Mouse (Mus musculus) right cerebral cortex, adult 2 months (tissue): ENCODE measurements around the gene Gm3435.
"Not testable (repeated sequence)": the region's sequence is repeated elsewhere in the genome, so short reads cannot be mapped to it uniquely, and the experiment has no call there.

Experiments
- DNase-seq, 2 experiments: peaks; one replicate each; pipeline ENCODE4 v3.0.0; 2021 to 2022; ENCODE audit warnings: low spot score in 2 of 2

Gm3435 gene

GRCm38 (mm10) chr17:15040455-15040854 lies 30.5 kb downstream of the Gm3435 start:
- DNase-seq, result not testable (repeated sequence)

- peak in 1 of 2 experiments; percentile 41 for DNase-seq
These were observed 31.3 kb downstream of the Gm3435 start, which contains the start of the genes Ermard, Tcte3 and Gm3448 for GRCm38 (mm10) chr17:15041175-15041729. TSS of gene Ermard (plus strand) at chr17:15041208. TSS of gene Tcte3 (minus strand) at chr17:15041488. TSS of gene Gm3448 (minus strand) at chr17:15041537.

GRCm38 (mm10) chr17:15050338-15050737 lies 40.4 kb downstream of the Gm3435 start:
- DNase-seq, result not testable (repeated sequence)

GRCm38 (mm10) chr17:15052766-15053165 lies 42.8 kb downstream of the Gm3435 start:
- DNase-seq, result not testable (repeated sequence)

- not testable (repeated sequence) for DNase-seq
These were observed 43.3 kb downstream of the Gm3435 start for GRCm38 (mm10) chr17:15053183-15053828.

GRCm38 (mm10) chr17:15053829-15054200 lies 43.8 kb downstream of the Gm3435 start:
- not testable (repeated sequence) for DNase-seq

- peak; percentile 48 to 55 for DNase-seq
These were observed 45.9 kb downstream of the Gm3435 start for GRCm38 (mm10) chr17:15055925-15056324.

- no peak for DNase-seq
These were observed 48.2 kb downstream of the Gm3435 start for GRCm38 (mm10) chr17:15058161-15058591.

GRCm38 (mm10) chr17:15059646-15060045 lies 49.7 kb downstream of the Gm3435 start:
- no peak for DNase-seq

- DNase-seq, result no peak
These were observed 50.4 kb downstream of the Gm3435 start for GRCm38 (mm10) chr17:15060356-15060755.

GRCm38 (mm10) chr17:15065391-15066024 lies 55.5 kb downstream of the Gm3435 start:
- peak; percentile 74 to 78 for DNase-seq

GRCm38 (mm10) chr17:15066066-15066465 lies 56.1 kb downstream of the Gm3435 start:
- no peak for DNase-seq

GRCm38 (mm10) chr17:15066911-15067310 lies 56.9 kb downstream of the Gm3435 start:
- no peak for DNase-seq

GRCm38 (mm10) chr17:15068040-15068792 lies 58.2 kb downstream of the Gm3435 start:
- DNase-seq, result no peak

- DNase-seq, result peak in 1 of 2 experiments; percentile 17
These were observed 59.1 kb downstream of the Gm3435 start for GRCm38 (mm10) chr17:15069124-15069523.
